Mouse (Mus musculus): Measurements from ENCODE around the gene Rpl35. TPM values are rescaled to one million over a fixed set of nuclear protein-coding genes. Genes with fewer than 3 reads are reported as not detected.

Rpl35 gene
- total RNA-seq, 1 experiment = 1,524 TPM

GRCm38 (mm10) chr2:39000587-39000919 is 4.9 kb downstream of the Rpl35 start:
- no peak overlapping the region for H3K9ac ChIP-seq (ENCODE audit: insufficient read depth, low read depth, low read length, poor library complexity, severe bottlenecking)
- H3K36me3 ChIP-seq (ENCODE audit: control insufficient read depth, insufficient read depth, low read length, poor library complexity, severe bottlenecking) = peaks cover 47% of the 10 kb centered on the region
- H3K4me3 ChIP-seq (ENCODE audit: insufficient read depth in 1 of 2, low read depth in 1 of 2, low read length in 2 of 2, poor library complexity in 1 of 2, severe bottlenecking in 1 of 2) = no peak overlapping the region
- TF ChIP-seq ZNF384 (IDR thresholded peaks at IDR 0.05; ENCODE audit: low read depth, low read length) = no peak
- no peak for TF ChIP-seq ZC3H11A (IDR thresholded peaks at IDR 0.05; ENCODE audit: borderline replicate concordance, low read depth, low read length)
- in situ Hi-C loops (cut with MboI; ENCODE audit: low sequenced_read_pairs in 2 of 2, unreplicated experiment in 2 of 2) = no loop called here
- no peaks in the 10 kb centered on the region for H3K9me3 ChIP-seq (ENCODE audit: control insufficient read depth, insufficient read depth, low read depth, low read length)
- no peak overlapping the region for H3K27ac ChIP-seq (ENCODE audit: insufficient read depth, low read depth, low read length, poor library complexity, severe bottlenecking)
- DNase-seq (ENCODE audit: low read depth, low spot score) = no peak
- peaks cover 0 to 16% of the 10 kb centered on the region in 2 experiments; a peak in 1 of 4 replicates for H3K4me1 ChIP-seq (ENCODE audit: control insufficient read depth in 2 of 2, insufficient read depth in 2 of 2, low read length in 2 of 2, poor library complexity in 1 of 2)

- no peak for TF ChIP-seq ZC3H11A (IDR thresholded peaks at IDR 0.05; ENCODE audit: borderline replicate concordance, low read depth, low read length)
- TF ChIP-seq CHD2 (IDR thresholded peaks at IDR 0.05; ENCODE audit: low read depth, low read length) = peak; percentile 24; the same call in 1 of the 2 replicates
- no peak for TF ChIP-seq HCFC1 (IDR thresholded peaks at IDR 0.05; ENCODE audit: borderline replicate concordance, insufficient read depth, low read length)
- H3K4me3 ChIP-seq (ENCODE audit: insufficient read depth in 1 of 2, low read depth in 1 of 2, low read length in 2 of 2, poor library complexity in 1 of 2, severe bottlenecking in 1 of 2) = no peak overlapping the region
These were observed 5.4 kb downstream of the Rpl35 start for GRCm38 (mm10) chr2:38999910-39000586.

GRCm38 (mm10) chr2:38999381-38999780 is 6.0 kb downstream of the Rpl35 start:
- no peak for TF ChIP-seq MAFK (IDR thresholded peaks at IDR 0.05; ENCODE audit: insufficient read depth, low read depth, low read length)
- no peak for TF ChIP-seq ZNF384 (IDR thresholded peaks at IDR 0.05; ENCODE audit: low read depth, low read length)
- TF ChIP-seq HCFC1 (IDR thresholded peaks at IDR 0.05; ENCODE audit: borderline replicate concordance, insufficient read depth, low read length) = no peak
- no peak; the same call in 1 of the 2 replicates for TF ChIP-seq CHD2 (IDR thresholded peaks at IDR 0.05; ENCODE audit: low read depth, low read length)
- TF ChIP-seq ZC3H11A (IDR thresholded peaks at IDR 0.05; ENCODE audit: borderline replicate concordance, low read depth, low read length) = no peak
- in situ Hi-C loops (cut with MboI; ENCODE audit: low sequenced_read_pairs in 2 of 2, unreplicated experiment in 2 of 2) = loop anchor here in 1 of 2 experiments (5.0 kb wide), 1 partner anchor 67 kb away; the partner anchor contains the start of gene Olfml2a
- Histone ChIP-seq H3K27ac (ENCODE audit: insufficient read depth, low read depth, low read length, poor library complexity, severe bottlenecking) (no peak overlapping the region), H3K9me3 (ENCODE audit: control insufficient read depth, insufficient read depth, low read depth, low read length) (no peaks in the 10 kb centered on the region), H3K36me3 (ENCODE audit: control insufficient read depth, insufficient read depth, low read length, poor library complexity, severe bottlenecking) (peaks cover 45% of the 10 kb centered on the region), H3K9ac (ENCODE audit: insufficient read depth, low read depth, low read length, poor library complexity, severe bottlenecking) (no peak overlapping the region), H3K4me1 (ENCODE audit: control insufficient read depth in 2 of 2, insufficient read depth in 2 of 2, low read length in 2 of 2, poor library complexity in 1 of 2) (peaks cover 0 to 16% of the 10 kb centered on the region in 2 experiments; a peak in 1 of 4 replicates), H3K4me3 (ENCODE audit: insufficient read depth in 1 of 2, low read depth in 1 of 2, low read length in 2 of 2, poor library complexity in 1 of 2, severe bottlenecking in 1 of 2) (no peak overlapping the region)
- no peak for DNase-seq (ENCODE audit: low read depth, low spot score)

More at GRCm38 (mm10) chr2:38999910-39000586, 5.4 kb downstream of the Rpl35 start:
- H3K9me3 ChIP-seq (ENCODE audit: control insufficient read depth, insufficient read depth, low read depth, low read length) = no peaks in the 10 kb centered on the region
- peaks cover 47% of the 10 kb centered on the region for H3K36me3 ChIP-seq (ENCODE audit: control insufficient read depth, insufficient read depth, low read length, poor library complexity, severe bottlenecking)
- no peak overlapping the region for H3K9ac ChIP-seq (ENCODE audit: insufficient read depth, low read depth, low read length, poor library complexity, severe bottlenecking)
- H3K4me1 ChIP-seq (ENCODE audit: control insufficient read depth in 2 of 2, insufficient read depth in 2 of 2, low read length in 2 of 2, poor library complexity in 1 of 2) = peaks cover 0 to 16% of the 10 kb centered on the region in 2 experiments; a peak in 1 of 4 replicates
- in situ Hi-C loops (cut with MboI; ENCODE audit: low sequenced_read_pairs in 2 of 2, unreplicated experiment in 2 of 2) = loop anchor here in 1 of 2 experiments (5.0 kb wide), 1 partner anchor 68 kb away; the partner anchor contains the start of gene Olfml2a
- no peak overlapping the region for H3K27ac ChIP-seq (ENCODE audit: insufficient read depth, low read depth, low read length, poor library complexity, severe bottlenecking)
- no peak for DNase-seq (ENCODE audit: low read depth, low spot score)

GRCm38 (mm10) chr2:38997386-38998374 is 7.7 kb downstream of the Rpl35 start, which contains the start of gene Wdr38:
Wdr38 (plus strand) TSS chr2:38997476.
- no peaks in the 10 kb centered on the region for H3K9me3 ChIP-seq (ENCODE audit: control insufficient read depth, insufficient read depth, low read depth, low read length)
- peaks cover 0 to 13% of the 10 kb centered on the region in 2 experiments; a peak in 1 of 4 replicates for H3K4me1 ChIP-seq (ENCODE audit: control insufficient read depth in 2 of 2, insufficient read depth in 2 of 2, low read length in 2 of 2, poor library complexity in 1 of 2)
- H3K4me3 ChIP-seq (ENCODE audit: insufficient read depth in 1 of 2, low read depth in 1 of 2, low read length in 2 of 2, poor library complexity in 1 of 2, severe bottlenecking in 1 of 2) = peak within 1 kb of the TSS; percentile 27 to 65; a peak in 3 of 4 replicates
- no peak within 1 kb of the TSS for H3K27ac ChIP-seq (ENCODE audit: insufficient read depth, low read depth, low read length, poor library complexity, severe bottlenecking)
- peaks cover 28% of the 10 kb centered on the region for H3K36me3 ChIP-seq (ENCODE audit: control insufficient read depth, insufficient read depth, low read length, poor library complexity, severe bottlenecking)
- in situ Hi-C loops (cut with MboI; ENCODE audit: low sequenced_read_pairs in 2 of 2, unreplicated experiment in 2 of 2) = loop anchor here in 1 of 2 experiments (5.0 kb wide), 1 partner anchor 65 kb away; the partner anchor contains the start of gene Olfml2a
- peak within 1 kb of the TSS; percentile 33; the same call in 1 of the 2 replicates for H3K9ac ChIP-seq (ENCODE audit: insufficient read depth, low read depth, low read length, poor library complexity, severe bottlenecking)
- peak; percentile 69 for DNase-seq (ENCODE audit: low read depth, low spot score)
- no peak for TF ChIP-seq CHD2 (IDR thresholded peaks at IDR 0.05; ENCODE audit: low read depth, low read length)
- peak; percentile 41; the same call in 1 of the 2 replicates for TF ChIP-seq ZC3H11A (IDR thresholded peaks at IDR 0.05; ENCODE audit: borderline replicate concordance, low read depth, low read length)
- no peak for TF ChIP-seq ZNF384 (IDR thresholded peaks at IDR 0.05; ENCODE audit: low read depth, low read length)

Data from ES-E14 (cell line).